Mouse (Mus musculus) forebrain, embryonic 15.5 days (tissue): Measurements from ENCODE around the gene Xpa. TPM values are rescaled to one million over a fixed set of nuclear protein-coding genes. Genes with fewer than 3 reads are reported as not detected.

Experiments
- ATAC-seq: fragments of 200-750 bp; cut with Nextera tagmentation; replicated peaks from 2 replicates; pipeline ENCODE4 v1.8.0; 2017; ENCODE audit warnings: mild to moderate bottlenecking, moderate TSS enrichment, moderate library complexity
- H3K27ac ChIP-seq: fragments of 300-500 bp; sonication (generic); replicated peaks from 2 replicates; pipeline ENCODE4 v1.5.1; 2015; ENCODE audit warnings: mild to moderate bottlenecking, inconsistent platforms
- H3K27me3 ChIP-seq: fragments of 300-500 bp; sonication (generic); 2 replicates; pipeline ENCODE4 v1.6.1; 2015; ENCODE audit warnings: inconsistent platforms
- H3K36me3 ChIP-seq: fragments of 300-500 bp; sonication (generic); 2 replicates; pipeline ENCODE4 v1.6.1; 2015; ENCODE audit warnings: mild to moderate bottlenecking, inconsistent platforms
- H3K4me1 ChIP-seq: fragments of 300-500 bp; sonication (generic); 2 replicates; pipeline ENCODE4 v1.6.1; 2015; ENCODE audit warnings: inconsistent platforms
- H3K4me2 ChIP-seq: fragments of 300-500 bp; sonication (generic); replicated peaks from 2 replicates; pipeline ENCODE4 v1.6.1; 2015; ENCODE audit warnings: mild to moderate bottlenecking, inconsistent platforms
- H3K4me3 ChIP-seq: fragments of 300-500 bp; sonication (generic); 2 replicates; pipeline ENCODE4 v1.5.1; 2015; ENCODE audit warnings: mild to moderate bottlenecking, inconsistent platforms
- H3K9ac ChIP-seq: fragments of 300-500 bp; sonication (generic); replicated peaks from 2 replicates; pipeline ENCODE4 v1.6.1; 2015; ENCODE audit warnings: mild to moderate bottlenecking, inconsistent platforms
- H3K9me3 ChIP-seq: fragments of 300-500 bp; sonication (generic); 2 replicates; pipeline ENCODE4 v1.6.1; 2016; ENCODE audit warnings: inconsistent platforms
- WGBS: fragments of 180-500 bp; shearing (Covaris S2); methylation state at CpG from one replicate; pipeline ENCODE4 v1.1.7; 2015; ENCODE audit warnings: mixed read lengths; 5-methylcytosine and 5-hydroxymethylcytosine counted together
- polyA plus RNA-seq: library from polyadenylated mRNA; unstranded; fragments of >200 nt; fragmentation: Nextera tagmentation; extraction: Ambion mirVana; gene quantifications from 2 replicates; pipeline ENCODE4 v1.2.1, GENCODE M21; 2015

Gene Xpa
- polyA plus RNA-seq, 1 experiment from 2014 or later, result 33.5 TPM

GRCm38 (mm10) chr4:46185423-46185822, 10.7 kb downstream of the Xpa start:
- ATAC-seq, result no peak
- Histone ChIP-seq H3K9ac (no peak overlapping the region), H3K36me3 (peaks cover 81% of the 10 kb centered on the region), H3K4me2 (no peak overlapping the region), H3K27ac (no peak overlapping the region), H3K4me3 (no peak overlapping the region), H3K9me3 (no peaks in the 10 kb centered on the region), H3K27me3 (no peaks in the 10 kb centered on the region), H3K4me1 (no peaks in the 10 kb centered on the region)
- WGBS, result 64% methylated on average over 8 of the region's 8 CpGs

GRCm38 (mm10) chr4:46182181-46182580, 13.9 kb downstream of the Xpa start:
- no peaks in the 10 kb centered on the region for H3K9me3 ChIP-seq
- no peak for ATAC-seq
- H3K4me3 ChIP-seq, result no peak overlapping the region
- no peaks in the 10 kb centered on the region for H3K27me3 ChIP-seq
- no peak overlapping the region for H3K4me2 ChIP-seq
- H3K27ac ChIP-seq, result no peak overlapping the region
- H3K9ac ChIP-seq, result no peak overlapping the region
- no peaks in the 10 kb centered on the region for H3K4me1 ChIP-seq
- H3K36me3 ChIP-seq, result peaks cover 82% of the 10 kb centered on the region
- 93% methylated on average over 7 of the region's 7 CpGs for WGBS

- Histone ChIP-seq H3K4me1 (no peaks in the 10 kb centered on the region), H3K4me3 (no peak overlapping the region), H3K4me2 (no peak overlapping the region), H3K9ac (no peak overlapping the region), H3K27me3 (no peaks in the 10 kb centered on the region), H3K9me3 (no peaks in the 10 kb centered on the region), H3K27ac (no peak overlapping the region), H3K36me3 (peaks cover 92% of the 10 kb centered on the region)
- no peak for ATAC-seq
- WGBS, result 75% methylated on average over 6 of the region's 6 CpGs
These were observed 14.9 kb downstream of the Xpa start for GRCm38 (mm10) chr4:46181168-46181567.

GRCm38 (mm10) chr4:46177496-46177895, 18.6 kb downstream of the Xpa start:
- H3K4me3 ChIP-seq, result no peak overlapping the region
- no peak overlapping the region for H3K27ac ChIP-seq
- H3K9ac ChIP-seq, result no peak overlapping the region
- H3K36me3 ChIP-seq, result peaks cover 91% of the 10 kb centered on the region
- no peaks in the 10 kb centered on the region for H3K9me3 ChIP-seq
- no peak for ATAC-seq
- no peaks in the 10 kb centered on the region for H3K27me3 ChIP-seq
- WGBS, result 85% methylated on average over 7 of the region's 7 CpGs
- H3K4me2 ChIP-seq, result no peak overlapping the region
- H3K4me1 ChIP-seq, result no peaks in the 10 kb centered on the region

GRCm38 (mm10) chr4:46177018-46177417, 19.1 kb downstream of the Xpa start:
- peaks cover 90% of the 10 kb centered on the region for H3K36me3 ChIP-seq
- H3K27ac ChIP-seq, result no peak overlapping the region
- no peaks in the 10 kb centered on the region for H3K4me1 ChIP-seq
- H3K4me2 ChIP-seq, result no peak overlapping the region
- no peak for ATAC-seq
- no peak overlapping the region for H3K9ac ChIP-seq
- H3K9me3 ChIP-seq, result no peaks in the 10 kb centered on the region
- H3K27me3 ChIP-seq, result no peaks in the 10 kb centered on the region
- no peak overlapping the region for H3K4me3 ChIP-seq
- 82% methylated on average over 5 of the region's 5 CpGs for WGBS

- Histone ChIP-seq H3K4me2 (no peak overlapping the region), H3K4me1 (no peaks in the 10 kb centered on the region), H3K9me3 (no peaks in the 10 kb centered on the region), H3K4me3 (no peak overlapping the region), H3K27ac (no peak overlapping the region), H3K9ac (no peak overlapping the region), H3K27me3 (no peaks in the 10 kb centered on the region), H3K36me3 (peaks cover 90% of the 10 kb centered on the region)
- WGBS, result 73% methylated on average over 4 of the region's 4 CpGs
- no peak for ATAC-seq
These were observed 19.8 kb downstream of the Xpa start for GRCm38 (mm10) chr4:46176313-46176712.

GRCm38 (mm10) chr4:46171761-46172160, 24.4 kb downstream of the Xpa start:
- Histone ChIP-seq H3K4me2 (no peak overlapping the region), H3K9ac (no peak overlapping the region), H3K9me3 (no peaks in the 10 kb centered on the region), H3K27ac (no peak overlapping the region), H3K4me3 (no peak overlapping the region), H3K27me3 (no peaks in the 10 kb centered on the region), H3K36me3 (peaks cover 91% of the 10 kb centered on the region), H3K4me1 (no peaks in the 10 kb centered on the region)
- 86% methylated on average over 7 of the region's 7 CpGs for WGBS
- no peak for ATAC-seq

DNA sequence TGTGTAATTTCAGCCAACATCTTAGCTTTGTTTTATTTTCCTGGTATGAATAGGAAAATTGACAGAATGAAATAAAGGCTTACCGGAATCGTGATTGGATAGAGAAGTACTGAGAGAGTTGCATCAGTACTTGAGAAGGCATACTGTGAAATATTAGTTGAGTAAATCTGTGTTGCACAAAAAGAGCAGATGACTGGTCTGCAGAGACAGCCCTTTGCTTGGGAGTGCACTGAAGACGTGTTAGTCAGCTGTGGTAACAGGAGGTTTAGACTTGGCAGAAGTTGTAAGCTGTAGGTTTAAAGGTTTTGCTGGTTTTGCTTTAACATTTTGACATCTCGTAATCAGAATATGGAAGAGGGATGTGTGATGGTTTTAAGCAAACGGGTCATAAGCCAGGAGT, 30.3 kb downstream of the Xpa start:
- WGBS, result 93% methylated on average over 5 of the region's 5 CpGs
- Histone ChIP-seq H3K36me3 (peaks cover 88% of the 10 kb centered on the region), H3K4me1 (no peaks in the 10 kb centered on the region), H3K9me3 (no peaks in the 10 kb centered on the region), H3K4me3 (no peak overlapping the region), H3K27me3 (no peaks in the 10 kb centered on the region), H3K4me2 (no peak overlapping the region), H3K27ac (no peak overlapping the region), H3K9ac (no peak overlapping the region)
- no peak for ATAC-seq

DNA sequence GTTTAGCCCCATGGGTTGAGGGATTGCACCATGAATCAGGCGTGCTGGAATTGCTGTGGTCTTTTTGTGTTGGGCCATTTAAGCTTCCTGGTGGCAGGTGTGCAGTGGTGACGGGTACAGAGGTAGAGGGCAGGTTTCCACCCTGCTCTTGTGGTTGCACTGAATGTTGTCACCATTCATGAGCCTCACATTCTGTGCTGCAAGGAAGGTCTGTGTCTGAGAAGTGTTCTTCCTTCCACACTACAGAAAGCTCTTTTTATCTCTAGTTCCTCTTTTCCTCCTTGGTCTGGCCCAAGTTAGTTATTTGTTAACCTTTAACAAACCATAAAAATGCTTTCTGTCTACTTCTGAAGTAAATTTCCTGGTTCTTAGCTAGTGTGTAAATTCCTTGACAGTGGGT, 32.1 kb downstream of the Xpa start:
- Histone ChIP-seq H3K9me3 (no peaks in the 10 kb centered on the region), H3K36me3 (peaks cover 84% of the 10 kb centered on the region), H3K9ac (no peak overlapping the region), H3K4me1 (no peaks in the 10 kb centered on the region), H3K27ac (no peak overlapping the region), H3K4me2 (no peak overlapping the region), H3K4me3 (no peak overlapping the region), H3K27me3 (no peaks in the 10 kb centered on the region)
- 90% methylated on average over 2 of the region's 2 CpGs for WGBS
- ATAC-seq, result no peak

DNA sequence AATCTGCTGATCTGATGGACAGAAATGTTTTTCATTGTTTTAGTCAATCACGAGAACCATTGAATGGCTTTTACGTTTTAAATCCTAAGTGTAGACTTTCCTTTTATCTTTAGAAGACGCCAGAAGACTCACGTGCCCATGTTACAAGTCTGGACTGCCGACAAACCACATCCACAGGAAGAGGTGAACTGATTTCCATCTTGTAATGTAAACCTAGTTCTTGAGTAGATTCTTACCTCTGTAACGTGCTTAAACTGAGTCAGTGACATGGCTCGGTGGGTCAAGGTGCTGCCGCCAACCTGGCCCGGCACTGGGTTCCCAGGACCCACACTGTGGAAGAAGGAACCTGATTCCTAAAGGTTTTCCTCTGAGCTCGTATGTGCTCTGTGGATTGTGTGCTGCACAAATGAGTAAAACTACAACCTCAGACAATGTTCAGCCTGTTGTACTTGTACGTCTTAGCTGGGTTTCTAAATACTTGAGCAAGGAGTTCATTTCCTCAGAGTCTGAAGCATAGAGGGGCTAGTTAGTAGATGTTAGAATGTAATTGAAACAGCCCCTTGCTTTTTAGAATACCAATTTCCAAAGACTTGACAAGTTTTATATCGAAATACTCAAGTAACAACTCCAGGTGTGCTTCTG, 44.1 kb downstream of the Xpa start:
- WGBS, result 93% methylated on average over 12 of the region's 12 CpGs
- no peaks in the 10 kb centered on the region for H3K9me3 ChIP-seq
- no peak overlapping the region for H3K4me3 ChIP-seq
- H3K27me3 ChIP-seq, result no peaks in the 10 kb centered on the region
- no peak for ATAC-seq
- H3K27ac ChIP-seq, result no peak overlapping the region
- H3K4me1 ChIP-seq, result no peaks in the 10 kb centered on the region
- H3K9ac ChIP-seq, result no peak overlapping the region
- no peak overlapping the region for H3K4me2 ChIP-seq
- H3K36me3 ChIP-seq, result peaks cover 80% of the 10 kb centered on the region

DNA sequence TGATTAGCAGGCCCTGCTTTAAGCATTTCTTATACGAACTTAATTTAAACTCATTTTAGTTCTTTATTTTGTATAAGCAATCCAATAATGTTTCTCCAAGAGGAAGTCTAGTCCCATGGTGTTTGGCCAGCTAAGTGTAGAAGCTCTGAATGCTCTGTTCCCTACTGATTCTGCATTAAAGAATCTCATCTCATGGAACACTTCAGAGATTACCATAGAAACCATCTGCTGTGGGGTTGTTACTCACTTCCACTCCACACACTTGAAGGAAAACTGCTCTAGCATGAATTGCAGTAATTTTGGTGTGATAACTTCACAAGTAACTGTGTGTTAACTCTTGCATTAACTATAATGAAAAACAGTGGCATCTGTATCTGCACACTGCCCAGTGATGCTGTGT, 49.2 kb downstream of the Xpa start:
- H3K27me3 ChIP-seq, result no peaks in the 10 kb centered on the region
- H3K4me1 ChIP-seq, result no peaks in the 10 kb centered on the region
- no peak for ATAC-seq
- no peak overlapping the region for H3K4me3 ChIP-seq
- peaks cover 43% of the 10 kb centered on the region for H3K36me3 ChIP-seq
- H3K27ac ChIP-seq, result no peak overlapping the region
- WGBS, result 98% methylated on average over 1 of the region's 1 CpGs
- H3K4me2 ChIP-seq, result no peak overlapping the region
- H3K9me3 ChIP-seq, result no peaks in the 10 kb centered on the region
- H3K9ac ChIP-seq, result no peak overlapping the region

DNA sequence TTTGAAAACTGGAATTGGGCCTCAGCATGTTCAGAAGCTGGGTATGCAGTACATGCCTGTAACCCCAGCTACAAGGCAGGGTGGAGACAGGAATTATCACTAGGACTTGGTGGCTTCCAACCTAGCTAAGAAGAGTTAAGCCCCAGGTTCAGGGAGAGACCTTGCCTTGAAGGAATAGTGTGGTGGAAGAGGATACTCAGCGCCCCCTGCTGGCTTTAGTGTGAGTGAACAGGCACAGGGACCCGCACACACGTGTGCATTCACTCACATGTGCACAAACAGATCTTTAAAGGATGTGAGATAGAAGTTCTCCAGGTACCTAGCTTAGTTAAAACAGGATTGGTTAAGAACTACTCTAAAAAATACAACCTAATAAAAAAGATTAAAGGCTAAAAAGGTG, 51.8 kb downstream of the Xpa start:
- H3K27me3 ChIP-seq, result no peaks in the 10 kb centered on the region
- H3K4me1 ChIP-seq, result peaks cover 17% of the 10 kb centered on the region
- WGBS, result 79% methylated on average over 3 of the region's 3 CpGs
- no peak for ATAC-seq
- no peak overlapping the region for H3K27ac ChIP-seq
- no peak overlapping the region for H3K4me3 ChIP-seq
- H3K4me2 ChIP-seq, result no peak overlapping the region
- no peaks in the 10 kb centered on the region for H3K9me3 ChIP-seq
- peaks cover 24% of the 10 kb centered on the region for H3K36me3 ChIP-seq
- H3K9ac ChIP-seq, result no peak overlapping the region
